Mouse (Mus musculus): ENCODE data around the gene Ercc6l.
"Not testable (repeated sequence)": the region's sequence is repeated elsewhere in the genome, so short reads cannot be mapped to it uniquely, and the experiment has no call there.

Ercc6l gene

DNA sequence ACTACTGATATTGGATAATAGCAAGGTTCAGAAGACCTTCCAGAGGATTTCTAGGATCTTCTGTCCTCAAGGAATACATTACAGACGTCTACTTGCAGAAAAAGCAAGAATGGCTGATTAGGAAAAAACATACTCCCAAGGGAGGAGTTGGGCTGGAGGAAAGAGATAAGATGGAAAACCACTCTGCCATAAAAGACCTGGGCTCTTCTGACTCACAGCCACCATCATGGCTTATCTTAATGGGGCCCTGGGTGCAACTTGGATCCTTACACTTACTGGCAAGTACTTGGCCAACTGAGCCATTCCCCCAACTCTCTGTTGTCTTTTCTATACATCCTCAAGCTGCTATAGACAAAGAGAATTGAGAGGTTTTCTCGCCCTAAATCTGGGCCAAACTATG lies 53.1 kb downstream of the Ercc6l start:
- DNase-seq = not testable (repeated sequence)

DNA sequence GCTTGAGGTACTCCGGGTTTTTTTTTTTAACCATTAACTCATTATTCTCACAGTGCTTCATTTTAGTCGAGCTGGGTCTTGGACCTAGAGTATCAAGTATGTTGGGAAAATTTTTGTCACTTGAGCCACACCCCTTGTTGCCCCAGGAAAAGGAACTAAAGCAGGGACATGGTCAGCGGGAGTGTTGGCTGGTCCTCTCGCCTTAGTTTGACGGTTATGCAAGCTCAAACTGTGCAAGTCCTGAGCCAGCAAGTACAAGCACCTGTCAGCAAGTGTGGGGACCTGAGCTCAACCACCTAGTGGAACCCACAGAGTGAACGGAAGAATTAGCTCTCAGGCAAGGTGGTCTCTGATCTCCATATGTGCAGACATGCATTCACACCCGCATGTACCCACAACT lies 55.0 kb downstream of the Ercc6l start:
- DNase-seq = no peak

DNA sequence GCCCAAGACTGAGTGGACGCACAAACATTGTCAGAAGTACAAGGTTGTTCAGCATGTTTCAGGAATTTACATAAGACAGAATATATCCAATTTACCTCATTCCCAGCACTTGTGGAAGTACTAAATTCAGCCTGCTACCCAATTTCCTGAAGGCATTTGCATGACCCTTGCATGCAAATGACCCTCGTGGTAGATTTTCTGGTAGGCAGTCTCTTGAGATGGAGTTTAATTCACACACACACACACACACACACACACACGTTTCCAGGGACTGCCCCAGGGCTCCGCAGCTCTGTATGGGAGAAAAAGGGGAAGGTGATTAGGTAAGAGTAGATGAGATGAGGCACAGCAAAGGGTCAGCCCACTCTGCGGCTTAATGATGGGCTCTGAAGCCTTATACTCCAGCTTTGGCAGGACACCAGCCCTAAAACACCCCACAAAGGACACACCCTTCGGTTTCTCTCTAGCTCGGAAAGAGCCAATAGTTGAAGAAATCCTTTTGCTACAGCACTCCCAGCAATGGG lies 62.4 kb downstream of the Ercc6l start:
- DNase-seq = no peak
